Mouse (Mus musculus) neural tube, embryonic 14.5 days (tissue): Measurements from ENCODE around the gene Rpl37. TPM values are rescaled to one million over a fixed set of nuclear protein-coding genes. Genes with fewer than 3 reads are reported as not detected.
A peak's percentile ranks its signal among the peaks of the same experiment; 100 is the strongest.

Source experiments
- ATAC-seq: fragments of 200-750 bp; cut with Nextera tagmentation; 2 replicates; pipeline ENCODE4 v1.8.0; 2017; ENCODE audit warnings: low read depth, mild to moderate bottlenecking, moderate TSS enrichment, moderate library complexity
- H3K27ac ChIP-seq: fragments of 300-500 bp; sonication (generic); 2 replicates; pipeline ENCODE4 v1.5.1; 2014; ENCODE audit warnings: low read depth, mild to moderate bottlenecking, control low read depth, low read length, moderate library complexity, mixed read lengths
- H3K27me3 ChIP-seq: fragments of 300-500 bp; sonication (generic); 2 replicates; pipeline ENCODE4 v1.6.1; 2014; ENCODE audit warnings: low read length; ENCODE audit not compliant: control insufficient read depth, insufficient read depth
- H3K36me3 ChIP-seq: fragments of 300-500 bp; sonication (generic); 2 replicates; pipeline ENCODE4 v1.6.1; 2014; ENCODE audit warnings: low read length, mixed read lengths; ENCODE audit not compliant: control insufficient read depth, insufficient read depth
- H3K4me1 ChIP-seq: fragments of 300-500 bp; sonication (generic); 2 replicates; pipeline ENCODE4 v1.6.1; 2014; ENCODE audit warnings: low read length; ENCODE audit not compliant: control insufficient read depth, insufficient read depth
- H3K4me2 ChIP-seq: fragments of 300-500 bp; sonication (generic); 2 replicates; pipeline ENCODE4 v1.6.1; 2014; ENCODE audit warnings: mild to moderate bottlenecking, low read depth, low read length, control low read depth
- H3K4me3 ChIP-seq: fragments of 300-500 bp; sonication (generic); 2 replicates; pipeline ENCODE4 v1.5.1; 2014; ENCODE audit warnings: low read depth, low read length, control low read depth, mixed read lengths
- H3K9ac ChIP-seq: fragments of 300-500 bp; sonication (generic); replicated peaks from 2 replicates; pipeline ENCODE4 v1.6.1; 2014; ENCODE audit warnings: low read depth, mild to moderate bottlenecking, control low read depth, low read length, mixed read lengths
- H3K9me3 ChIP-seq: fragments of 300-500 bp; sonication (generic); 2 replicates; pipeline ENCODE4 v1.6.1; 2016; ENCODE audit warnings: low read length; ENCODE audit not compliant: control insufficient read depth
- WGBS: fragments of 180-500 bp; shearing (Covaris S2); extraction: QIAGEN DNeasy Blood & Tissue Kit; methylation state at CpG from one replicate; pipeline ENCODE4 v1.1.7; 2014; 5-methylcytosine and 5-hydroxymethylcytosine counted together
- polyA plus RNA-seq: library from polyadenylated mRNA; unstranded; fragments of >200 nt; fragmentation: Nextera tagmentation; extraction: Ambion mirVana; gene quantifications from 2 replicates; pipeline ENCODE4 v1.2.1, GENCODE M21; 2014

Rpl37 gene
- polyA plus RNA-seq, 1 experiment from 2014 or later, result 376 TPM

- Histone ChIP-seq H3K4me3 (no peak overlapping the region), H3K4me2 (no peak overlapping the region), H3K9ac (no peak overlapping the region), H3K36me3 (no peaks in the 10 kb centered on the region), H3K27ac (no peak overlapping the region), H3K4me1 (no peaks in the 10 kb centered on the region), H3K9me3 (no peaks in the 10 kb centered on the region), H3K27me3 (no peaks in the 10 kb centered on the region)
- ATAC-seq, result 0 out of 2 replicates have a peak, but pooled peaks have one; percentile 8
- over 99% methylated on average over 4 of the region's 4 CpGs for WGBS
These were observed 14.1 kb upstream of the Rpl37 start for GRCm38 (mm10) chr15:5102312-5102711.

DNA sequence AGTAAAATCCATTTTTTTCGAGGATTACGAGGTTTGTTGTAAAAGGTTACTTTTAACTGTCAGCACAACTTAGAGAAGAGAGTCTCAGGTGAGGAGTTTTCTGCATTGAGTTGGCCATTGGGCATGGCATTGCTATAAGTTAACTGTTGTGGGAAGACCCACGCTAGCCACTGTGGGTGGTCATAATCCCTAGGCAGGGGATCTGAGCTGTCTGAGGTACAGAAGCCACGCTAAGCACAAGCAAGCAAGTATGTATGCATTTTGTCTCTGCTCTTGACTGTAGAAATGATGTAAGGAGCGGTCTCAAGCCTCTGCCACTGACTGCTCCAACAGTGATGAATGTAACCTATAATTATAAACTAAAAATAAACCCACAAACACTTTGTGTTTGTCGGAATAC is 10.6 kb upstream of the Rpl37 start:
- WGBS, result 82% methylated on average over 6 of the region's 6 CpGs
- no peak overlapping the region for H3K9ac ChIP-seq
- peak; percentile 22; the same call in 1 of the 2 replicates for ATAC-seq
- H3K27ac ChIP-seq, result no peak overlapping the region
- H3K36me3 ChIP-seq, result no peaks in the 10 kb centered on the region
- no peaks in the 10 kb centered on the region for H3K27me3 ChIP-seq
- no peaks in the 10 kb centered on the region for H3K4me1 ChIP-seq
- H3K4me2 ChIP-seq, result no peak overlapping the region
- no peak overlapping the region for H3K4me3 ChIP-seq
- no peaks in the 10 kb centered on the region for H3K9me3 ChIP-seq

DNA sequence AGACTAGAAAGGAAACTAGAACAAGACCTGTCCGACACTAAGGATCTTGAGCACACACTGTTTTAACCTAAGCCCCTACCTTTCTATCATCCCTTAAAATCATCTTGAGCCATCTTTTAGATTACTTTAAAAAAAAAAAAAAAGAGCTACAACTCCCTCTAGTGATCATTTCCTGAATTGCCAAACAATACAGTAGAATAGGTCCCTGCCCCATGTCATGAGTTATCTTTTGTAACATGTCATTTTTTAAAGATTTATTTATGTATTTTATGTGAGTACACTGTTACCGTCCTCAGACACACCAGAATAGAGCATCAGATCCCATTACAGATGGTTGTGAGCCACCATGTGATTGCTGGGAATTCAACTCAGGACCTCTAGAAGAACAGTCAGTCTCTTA is 10.2 kb upstream of the Rpl37 start:
- 70% methylated on average over 2 of the region's 2 CpGs for WGBS
- Histone ChIP-seq H3K4me3 (no peak overlapping the region), H3K27me3 (no peaks in the 10 kb centered on the region), H3K4me1 (no peaks in the 10 kb centered on the region), H3K4me2 (no peak overlapping the region), H3K27ac (no peak overlapping the region), H3K9me3 (no peaks in the 10 kb centered on the region), H3K9ac (no peak overlapping the region), H3K36me3 (no peaks in the 10 kb centered on the region)
- peak; percentile 36; the same call in 1 of the 2 replicates for ATAC-seq

- ATAC-seq, result no peak
- Histone ChIP-seq H3K27ac (no peak within 1 kb of the TSS), H3K4me2 (no peak within 1 kb of the TSS), H3K36me3 (no peaks in the 10 kb centered on the region), H3K9ac (no peak within 1 kb of the TSS), H3K27me3 (no peaks in the 10 kb centered on the region), H3K4me3 (no peak within 1 kb of the TSS), H3K9me3 (no peaks in the 10 kb centered on the region), H3K4me1 (no peaks in the 10 kb centered on the region)
- WGBS, result 68% methylated on average over 21 of the region's 21 CpGs
These were observed 8.5 kb upstream of the Rpl37 start, which contains the start of gene Card6 for GRCm38 (mm10) chr15:5107686-5108654. Gene Card6 (minus strand): TSS chr15:5108539.

- no peaks in the 10 kb centered on the region for H3K4me1 ChIP-seq
- H3K4me2 ChIP-seq, result no peak overlapping the region
- H3K27me3 ChIP-seq, result no peaks in the 10 kb centered on the region
- H3K9me3 ChIP-seq, result no peaks in the 10 kb centered on the region
- 89% methylated on average over 3 of the region's 3 CpGs for whole genome bisulfite sequencing
- H3K4me3 ChIP-seq, result no peak overlapping the region
- no peak for ATAC-seq
- H3K9ac ChIP-seq, result no peak overlapping the region
- no peak overlapping the region for H3K27ac ChIP-seq
- no peaks in the 10 kb centered on the region for H3K36me3 ChIP-seq
These were observed 7.8 kb upstream of the Rpl37 start for GRCm38 (mm10) chr15:5108655-5109040.

DNA sequence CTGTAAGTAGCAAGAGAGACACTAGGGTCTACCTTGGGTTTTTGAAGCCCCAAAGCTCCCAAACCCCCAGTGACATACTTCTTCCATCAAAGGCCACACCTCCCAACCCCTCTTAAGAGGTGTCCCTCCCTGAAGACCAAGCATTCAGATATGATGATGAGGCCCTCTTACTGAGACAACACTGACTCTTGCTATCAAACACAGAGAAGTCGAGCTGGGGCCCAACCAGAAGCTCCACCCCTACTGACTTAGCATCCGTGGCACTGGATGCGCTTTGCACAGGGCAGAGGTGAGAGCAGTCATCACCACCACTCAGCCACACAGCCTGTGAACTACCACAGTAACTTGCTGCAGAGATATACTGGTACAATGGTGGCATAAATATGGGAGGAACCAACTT is 3.8 kb upstream of the Rpl37 start:
- ATAC-seq, result no peak
- Histone ChIP-seq H3K27ac (no peak overlapping the region), H3K9me3 (no peaks in the 10 kb centered on the region), H3K4me3 (no peak overlapping the region), H3K27me3 (no peaks in the 10 kb centered on the region), H3K9ac (no peak overlapping the region), H3K4me2 (no peak overlapping the region), H3K36me3 (no peaks in the 10 kb centered on the region), H3K4me1 (peaks cover 4% of the 10 kb centered on the region; the same call in 1 of the 2 replicates)
- 87% methylated on average over 3 of the region's 3 CpGs for whole genome bisulfite sequencing

GRCm38 (mm10) chr15:5115173-5115572 is 1.3 kb upstream of the Rpl37 start:
- Histone ChIP-seq H3K9me3 (no peaks in the 10 kb centered on the region), H3K27ac (no peak overlapping the region), H3K9ac (peak overlapping the region; percentile 45; the same call in 1 of the 2 replicates), H3K4me3 (peak overlapping the region; percentile 94; the same call in 1 of the 2 replicates), H3K36me3 (peaks cover 22% of the 10 kb centered on the region), H3K4me2 (peak overlapping the region; percentile 49), H3K27me3 (no peaks in the 10 kb centered on the region), H3K4me1 (peaks cover 6% of the 10 kb centered on the region; the same call in 1 of the 2 replicates)
- no peak for ATAC-seq
- 67% methylated on average over 8 of the region's 8 CpGs for WGBS

- no peaks in the 10 kb centered on the region for H3K27me3 ChIP-seq
- ATAC-seq, result no peak; the same call in 1 of the 2 replicates
- WGBS, result 2% methylated on average over 22 of the region's 22 CpGs
- H3K27ac ChIP-seq, result peak overlapping the region; percentile 80
- peaks cover 6% of the 10 kb centered on the region; the same call in 1 of the 2 replicates for H3K4me1 ChIP-seq
- H3K4me3 ChIP-seq, result peak overlapping the region; percentile 94
- H3K4me2 ChIP-seq, result peak overlapping the region; percentile 93
- no peaks in the 10 kb centered on the region for H3K9me3 ChIP-seq
- peaks cover 33% of the 10 kb centered on the region for H3K36me3 ChIP-seq
- H3K9ac ChIP-seq, result peak overlapping the region; percentile 90
These were observed 671 bp downstream of the Rpl37 start for GRCm38 (mm10) chr15:5117031-5117601.

DNA sequence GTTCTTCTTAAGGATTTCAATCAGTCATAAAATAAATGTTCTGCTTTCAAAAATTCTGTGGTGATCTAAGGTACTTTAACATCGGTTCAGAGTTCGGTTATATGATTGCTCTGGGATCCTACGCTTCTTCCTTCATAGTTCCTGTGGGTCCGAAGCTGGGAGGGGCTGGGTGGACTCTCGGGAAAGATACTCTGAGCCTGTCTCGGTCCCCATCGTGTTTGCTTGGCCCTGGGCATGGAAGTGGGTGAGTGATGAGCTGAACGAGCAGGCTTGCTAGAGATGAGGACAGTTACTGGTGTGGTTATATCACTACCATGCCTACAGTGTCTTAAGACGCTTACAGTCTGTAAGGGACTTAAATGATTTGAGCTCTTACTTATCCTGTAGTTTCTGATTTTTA is 2.2 kb downstream of the Rpl37 start:
- no peaks in the 10 kb centered on the region for H3K27me3 ChIP-seq
- peaks cover 6% of the 10 kb centered on the region; the same call in 1 of the 2 replicates for H3K4me1 ChIP-seq
- H3K36me3 ChIP-seq, result peaks cover 33% of the 10 kb centered on the region
- no peak overlapping the region for H3K27ac ChIP-seq
- H3K9ac ChIP-seq, result no peak overlapping the region
- H3K4me2 ChIP-seq, result no peak overlapping the region
- no peak overlapping the region for H3K4me3 ChIP-seq
- no peaks in the 10 kb centered on the region for H3K9me3 ChIP-seq
- WGBS, result 93% methylated on average over 9 of the region's 9 CpGs
- ATAC-seq, result no peak
